Mouse (Mus musculus) midbrain, embryonic 11.5 days (tissue): ENCODE results near the gene Luzp1. TPM values are rescaled to one million over a fixed set of nuclear protein-coding genes. Genes with fewer than 3 reads are reported as not detected.
A peak's percentile ranks its signal among the peaks of the same experiment; 100 is the strongest.

Experiments used
- ATAC-seq: fragments of 200-750 bp; cut with Nextera tagmentation; 2 replicates; pipeline ENCODE4 v1.8.0; 2017; ENCODE audit warnings: moderate TSS enrichment, moderate library complexity; ENCODE audit not compliant: low FRiP score
- DNase-seq: peaks from one replicate; pipeline ENCODE4 v3.0.0; 2015; ENCODE audit warnings: low spot score; ENCODE audit errors: missing footprints
- H3K27ac ChIP-seq: fragments of 300-500 bp; sonication (generic); 2 replicates; pipeline ENCODE4 v1.5.1; 2014; ENCODE audit warnings: low read depth, low read length
- H3K27me3 ChIP-seq: fragments of 300-500 bp; sonication (generic); 2 replicates; pipeline ENCODE4 v1.6.1; 2014; ENCODE audit warnings: mild to moderate bottlenecking, low read length, moderate library complexity, mixed read lengths; ENCODE audit not compliant: control insufficient read depth, insufficient read depth
- H3K36me3 ChIP-seq: fragments of 300-500 bp; sonication (generic); 2 replicates; pipeline ENCODE4 v1.6.1; 2014; ENCODE audit warnings: mild to moderate bottlenecking, low read length, moderate library complexity, mixed read lengths; ENCODE audit not compliant: control insufficient read depth, insufficient read depth
- H3K4me1 ChIP-seq: fragments of 300-500 bp; sonication (generic); 2 replicates; pipeline ENCODE4 v1.6.1; 2014; ENCODE audit warnings: low read length; ENCODE audit not compliant: control insufficient read depth, insufficient read depth
- H3K4me2 ChIP-seq: fragments of 300-500 bp; sonication (generic); 2 replicates; pipeline ENCODE4 v1.6.1; 2014; ENCODE audit warnings: mild to moderate bottlenecking, moderate library complexity
- H3K4me3 ChIP-seq: fragments of 300-500 bp; sonication (generic); 2 replicates; pipeline ENCODE4 v1.5.1; 2014; ENCODE audit warnings: low read depth, low read length
- H3K9ac ChIP-seq: fragments of 300-500 bp; sonication (generic); 2 replicates; pipeline ENCODE4 v1.6.1; 2014; ENCODE audit warnings: low read length
- H3K9me3 ChIP-seq: fragments of 300-500 bp; sonication (generic); 2 replicates; pipeline ENCODE4 v1.6.1; 2016; ENCODE audit warnings: low read length; ENCODE audit not compliant: control insufficient read depth
- WGBS: fragments of 180-500 bp; shearing (Covaris S2); extraction: QIAGEN DNeasy Blood & Tissue Kit; methylation state at CpG from one replicate; pipeline ENCODE4 v1.1.7; 2014; 5-methylcytosine and 5-hydroxymethylcytosine counted together
- polyA plus RNA-seq: library from polyadenylated mRNA; unstranded; fragments of >200 nt; fragmentation: Nextera tagmentation; extraction: Ambion mirVana; gene quantifications from 2 replicates; pipeline ENCODE4 v1.2.1, GENCODE M21; 2014

Gene Luzp1
- polyA plus RNA-seq, 1 experiment from 2014 or later = 99.5 TPM

DNA sequence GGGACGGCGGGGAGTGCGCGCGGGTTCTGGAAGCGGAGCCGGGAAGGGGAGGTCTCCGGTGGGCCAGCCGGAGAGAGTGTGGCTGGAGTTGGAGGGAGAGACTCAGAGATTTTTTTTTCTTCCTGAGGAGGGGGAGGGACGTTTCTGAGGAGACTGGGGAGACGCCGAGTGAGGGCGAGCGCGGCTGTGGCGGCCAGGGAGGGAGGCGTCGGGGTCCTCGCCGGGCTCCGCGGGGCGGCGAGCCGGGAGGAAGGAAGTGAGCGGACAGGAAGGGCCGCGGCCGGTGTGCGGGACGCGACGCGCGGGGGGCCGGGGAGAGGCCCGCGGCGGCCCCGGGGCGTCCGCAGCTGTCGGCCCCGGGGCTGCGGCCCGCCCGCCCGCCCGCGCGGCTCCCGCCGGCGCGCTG lies 383 bp downstream of the Luzp1 start:
- ATAC-seq (peak; percentile 91), DNase-seq (no peak)
- Histone ChIP-seq H3K27ac (peak overlapping the region; percentile 91), H3K4me1 (peaks cover 11% of the 10 kb centered on the region), H3K4me3 (peak overlapping the region; percentile 92), H3K4me2 (peak overlapping the region; percentile 53), H3K9ac (peak overlapping the region; percentile 94), H3K36me3 (no peaks in the 10 kb centered on the region), H3K9me3 (no peaks in the 10 kb centered on the region), H3K27me3 (no peaks in the 10 kb centered on the region)
- WGBS = under 1% methylated on average over 30 of the region's 55 CpGs

DNA sequence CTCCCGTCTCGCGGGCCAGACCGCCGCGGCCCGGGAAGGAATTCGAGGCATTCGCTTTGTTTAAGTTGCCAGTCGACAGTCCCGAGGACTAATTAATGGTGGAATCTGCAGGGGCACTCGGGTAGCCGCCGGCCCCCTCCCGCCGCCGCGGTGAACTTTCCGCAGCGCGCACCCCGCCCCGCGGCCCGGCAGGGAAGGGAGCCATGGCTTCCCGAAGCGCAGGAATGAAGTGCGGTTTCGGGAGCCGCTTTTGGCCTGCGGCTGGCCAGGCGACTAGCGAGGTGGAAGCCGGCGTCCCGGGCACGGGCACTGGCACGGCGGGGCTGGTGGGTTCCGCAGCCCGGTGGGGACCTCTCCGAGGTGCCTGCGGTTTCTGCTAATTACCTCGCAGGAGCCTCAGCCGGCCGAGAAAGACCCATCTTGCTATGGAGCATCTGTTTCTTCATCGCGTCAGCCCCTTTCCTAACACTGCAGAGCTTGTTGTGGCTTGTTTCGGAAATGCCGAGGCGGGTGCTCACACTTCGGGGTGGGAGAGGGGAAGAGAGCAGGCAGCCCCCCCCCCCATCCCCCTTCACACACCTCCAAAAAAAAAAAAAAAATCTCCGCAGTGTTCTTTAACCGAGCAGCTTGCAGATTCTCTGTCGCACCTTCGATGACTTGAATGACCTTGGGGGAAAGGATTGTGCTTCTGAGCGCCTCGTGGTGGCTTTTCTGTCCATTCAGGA lies 948 bp downstream of the Luzp1 start:
- Histone ChIP-seq H3K36me3 (no peaks in the 10 kb centered on the region), H3K9me3 (no peaks in the 10 kb centered on the region), H3K9ac (peak overlapping the region; percentile 94), H3K27ac (peak overlapping the region; percentile 91), H3K27me3 (no peaks in the 10 kb centered on the region), H3K4me1 (peaks cover 11% of the 10 kb centered on the region), H3K4me3 (peak overlapping the region; percentile 92), H3K4me2 (peak overlapping the region; percentile 53)
- under 1% methylated on average over 58 of the region's 58 CpGs for WGBS
- DNase-seq (peak; percentile 97), ATAC-seq (no peak; the same call in 1 of the 2 replicates)

GRCm38 (mm10) chr4:136476692-136477091 lies 7.1 kb downstream of the Luzp1 start:
- 100% methylated on average over 1 of the region's 1 CpGs for WGBS
- DNase-seq = no peak
- H3K4me1 ChIP-seq = peaks cover 3% of the 10 kb centered on the region

DNA sequence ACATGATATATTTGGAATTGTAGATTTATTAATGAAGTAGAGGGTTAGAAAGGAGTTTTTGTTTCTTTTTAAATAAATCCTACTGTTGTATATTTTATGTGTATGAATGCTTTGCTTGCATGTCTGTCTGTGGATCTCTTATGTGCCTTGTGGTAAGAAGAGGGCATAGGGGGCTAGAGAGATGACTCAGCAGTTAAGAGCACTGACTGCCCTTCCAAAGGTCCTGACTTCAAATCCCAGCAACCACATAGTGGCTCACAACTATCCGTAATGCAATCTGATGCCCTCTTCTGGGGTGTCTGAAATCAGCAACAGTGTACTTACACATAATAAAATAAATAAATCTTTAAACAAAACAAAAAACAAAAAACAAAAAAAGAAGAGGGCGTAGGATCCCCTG lies 17.0 kb downstream of the Luzp1 start:
- Histone ChIP-seq H3K4me3 (no peak overlapping the region), H3K9ac (no peak overlapping the region), H3K9me3 (no peaks in the 10 kb centered on the region), H3K4me1 (no peaks in the 10 kb centered on the region), H3K4me2 (no peak overlapping the region), H3K36me3 (no peaks in the 10 kb centered on the region), H3K27me3 (no peaks in the 10 kb centered on the region), H3K27ac (no peak overlapping the region)
- ATAC-seq = no peak
- WGBS = 95% methylated on average over 2 of the region's 2 CpGs
- no peak for DNase-seq

More at GRCm38 (mm10) chr4:136476692-136477091, 7.1 kb downstream of the Luzp1 start:
- Histone ChIP-seq H3K4me3 (no peak overlapping the region), H3K27ac (no peak overlapping the region), H3K9me3 (no peaks in the 10 kb centered on the region), H3K4me2 (no peak overlapping the region), H3K9ac (no peak overlapping the region), H3K36me3 (no peaks in the 10 kb centered on the region), H3K27me3 (no peaks in the 10 kb centered on the region)
- ATAC-seq = no peak

DNA sequence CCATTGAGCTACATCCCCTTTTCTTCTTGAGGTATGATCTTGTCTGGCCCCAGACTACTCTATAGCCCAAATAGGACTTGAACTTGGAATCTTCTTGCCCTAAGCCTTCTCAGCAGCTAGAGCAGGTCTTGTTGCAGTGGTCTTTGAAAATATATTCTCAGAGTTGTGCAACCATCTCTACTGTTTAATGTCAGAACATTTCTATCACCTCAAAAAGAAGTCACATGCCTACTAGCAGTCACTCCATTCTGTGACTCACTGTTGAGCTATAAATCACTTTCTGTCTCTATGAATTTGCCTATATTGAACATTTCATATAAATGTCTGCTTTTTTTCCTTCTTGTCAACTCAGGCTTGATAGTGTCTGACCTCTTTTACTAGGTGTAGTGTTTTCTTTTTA lies 26.4 kb downstream of the Luzp1 start:
- H3K36me3 ChIP-seq = no peaks in the 10 kb centered on the region
- H3K4me1 ChIP-seq = no peaks in the 10 kb centered on the region
- no peak for DNase-seq
- no peak overlapping the region for H3K4me3 ChIP-seq
- no peak for ATAC-seq
- H3K27me3 ChIP-seq = no peaks in the 10 kb centered on the region
- H3K27ac ChIP-seq = no peak overlapping the region
- no peak overlapping the region for H3K4me2 ChIP-seq
- no peaks in the 10 kb centered on the region for H3K9me3 ChIP-seq
- no peak overlapping the region for H3K9ac ChIP-seq

DNA sequence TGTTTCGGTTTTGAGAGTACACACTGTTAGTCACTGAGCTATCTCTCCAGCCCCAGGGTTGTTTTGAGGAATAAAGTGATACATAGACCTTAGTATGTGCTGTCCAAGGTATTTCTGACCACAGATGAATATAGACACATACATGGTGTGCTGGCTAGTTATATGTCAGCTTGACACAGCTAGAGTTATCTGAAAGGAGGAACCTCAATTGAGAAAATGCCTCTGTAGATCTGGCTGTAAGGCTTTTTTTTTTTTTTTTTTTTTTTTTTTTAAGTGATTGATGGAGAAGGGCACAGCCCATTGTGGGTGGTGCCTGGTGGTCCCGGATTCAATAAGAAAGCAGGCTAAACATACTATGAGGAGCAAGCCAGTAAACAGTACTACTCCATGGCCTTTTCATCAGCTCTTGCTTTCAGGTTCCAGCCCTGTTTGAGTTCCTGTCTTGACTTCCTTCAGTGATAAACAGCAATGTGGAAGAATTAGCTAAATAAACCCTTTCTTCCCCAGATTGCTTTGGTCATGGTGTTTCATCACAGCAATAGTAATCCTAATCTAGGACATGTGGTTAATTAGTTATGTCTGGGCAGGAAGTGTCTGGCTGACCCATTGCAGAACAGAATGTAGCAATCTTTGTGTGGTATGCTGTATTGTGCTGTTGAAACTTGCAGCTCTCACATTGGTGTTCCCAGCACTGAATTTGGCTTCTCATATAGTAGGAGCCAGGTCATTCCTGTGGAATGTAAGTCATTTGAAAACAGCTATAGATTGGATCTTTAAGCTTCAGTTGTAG lies 36.1 kb downstream of the Luzp1 start:
- Histone ChIP-seq H3K9me3 (no peaks in the 10 kb centered on the region), H3K36me3 (no peaks in the 10 kb centered on the region), H3K27ac (no peak overlapping the region), H3K9ac (no peak overlapping the region), H3K4me1 (no peaks in the 10 kb centered on the region), H3K27me3 (no peaks in the 10 kb centered on the region), H3K4me3 (no peak overlapping the region), H3K4me2 (no peak overlapping the region)
- peak; percentile 74 for DNase-seq
- WGBS = 67% methylated on average over 2 of the region's 2 CpGs
- ATAC-seq = no peak

DNA sequence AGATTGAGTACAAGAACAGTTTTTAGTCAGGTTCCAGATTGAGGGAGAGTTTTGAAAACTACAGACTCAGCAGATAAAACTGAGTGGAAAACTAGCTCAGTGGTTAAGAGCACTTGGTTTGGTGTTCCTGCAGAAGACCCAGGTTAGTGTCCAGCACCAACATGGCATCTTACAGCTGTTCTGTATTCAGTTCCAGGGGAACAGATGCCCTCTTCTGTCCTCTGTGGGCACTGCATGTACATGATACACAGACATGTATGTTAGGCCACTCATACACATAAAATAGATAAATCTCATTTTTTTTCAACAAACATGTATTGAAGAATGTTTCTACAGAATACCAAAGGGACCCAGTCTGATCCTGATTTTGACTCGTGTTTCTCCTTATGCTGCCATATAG lies 40.3 kb downstream of the Luzp1 start:
- Histone ChIP-seq H3K4me1 (no peaks in the 10 kb centered on the region), H3K9ac (no peak overlapping the region), H3K9me3 (no peaks in the 10 kb centered on the region), H3K4me2 (no peak overlapping the region), H3K36me3 (no peaks in the 10 kb centered on the region), H3K4me3 (no peak overlapping the region), H3K27me3 (no peaks in the 10 kb centered on the region), H3K27ac (no peak overlapping the region)
- no peak for DNase-seq
- WGBS = 86% methylated on average over 1 of the region's 1 CpGs
- ATAC-seq = no peak

DNA sequence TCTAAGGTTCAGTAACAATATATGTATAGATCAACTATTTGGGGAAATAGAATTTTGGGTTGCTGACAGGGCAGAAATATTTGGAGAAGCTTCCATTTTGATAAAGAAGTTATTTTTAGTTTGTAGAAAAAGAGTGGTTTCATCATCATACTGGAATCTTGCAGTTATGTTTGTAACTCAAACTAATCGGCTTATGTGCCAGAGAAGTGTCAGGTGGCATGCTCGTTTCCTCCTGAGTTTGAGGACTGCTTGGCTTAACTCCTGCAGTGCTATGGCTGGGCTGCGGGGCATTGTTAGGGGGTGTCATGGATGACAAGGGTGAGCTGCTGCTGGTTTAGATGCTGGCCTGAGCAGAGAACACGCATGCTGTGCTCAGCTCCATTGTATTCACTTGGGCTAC lies 42.1 kb downstream of the Luzp1 start:
- Histone ChIP-seq H3K4me2 (no peak overlapping the region), H3K27ac (no peak overlapping the region), H3K4me1 (no peaks in the 10 kb centered on the region), H3K9ac (no peak overlapping the region), H3K27me3 (no peaks in the 10 kb centered on the region), H3K36me3 (no peaks in the 10 kb centered on the region), H3K9me3 (no peaks in the 10 kb centered on the region), H3K4me3 (no peak overlapping the region)
- peak; percentile 80 for DNase-seq
- no peak for ATAC-seq
- 70% methylated on average over 4 of the region's 4 CpGs for whole genome bisulfite sequencing

DNA sequence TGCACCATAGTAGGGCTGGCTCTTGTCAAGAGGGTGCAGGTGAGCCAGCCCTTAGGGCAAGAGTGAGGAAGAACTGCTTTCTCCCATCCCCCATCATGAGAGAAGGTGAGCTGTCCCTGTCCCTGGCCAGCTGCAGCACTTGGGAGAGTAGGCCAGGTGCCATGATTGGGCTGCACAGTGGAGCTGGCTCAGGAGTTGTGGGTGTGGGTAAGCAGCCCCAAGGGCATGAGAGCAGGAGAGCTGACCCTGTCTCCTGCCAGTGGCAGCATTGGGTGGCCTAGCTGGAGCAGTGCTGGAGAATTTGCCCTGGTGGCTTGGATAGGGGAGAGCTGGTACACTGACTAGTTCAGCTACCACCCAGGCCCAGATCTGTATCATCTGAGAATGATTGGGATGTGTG lies 43.3 kb downstream of the Luzp1 start:
- Histone ChIP-seq H3K27me3 (no peaks in the 10 kb centered on the region), H3K4me3 (no peak overlapping the region), H3K4me2 (no peak overlapping the region), H3K36me3 (no peaks in the 10 kb centered on the region), H3K9ac (no peak overlapping the region), H3K27ac (no peak overlapping the region), H3K4me1 (no peaks in the 10 kb centered on the region), H3K9me3 (no peaks in the 10 kb centered on the region)
- ATAC-seq = no peak
- DNase-seq = no peak
